Comparison of ENCODE assay signal across 28 mouse cellular contexts in the genomic region with DNA sequence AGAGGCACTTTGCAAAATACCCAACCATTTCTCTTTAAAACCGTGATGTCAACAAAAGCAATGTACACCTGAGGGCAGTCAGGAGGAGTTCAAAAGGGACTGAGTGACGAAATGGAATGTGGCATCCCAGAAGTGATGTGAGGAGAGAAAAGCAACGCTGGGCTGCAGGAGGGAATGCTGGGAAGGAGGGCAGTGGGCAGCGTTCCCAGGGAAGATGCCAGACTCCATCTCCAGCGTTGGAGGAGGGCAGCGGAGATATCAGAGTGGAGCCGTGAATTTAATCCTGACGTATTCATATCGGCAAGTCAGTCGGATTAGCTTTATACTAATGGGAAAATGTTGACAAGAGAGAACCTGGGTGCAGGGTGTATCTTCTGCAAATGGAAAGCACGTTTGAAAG.
DNase-seq lines count a peak whose midpoint lies in the region; ATAC-seq lines count a peak whose summit lies in the region.
"Had no signal": no experiment of that assay in that cellular context is flagged by ENCODE, and none has a peak within 500 bp of the region (broad histone marks: within the 10 kb centered on the region; RNA-seq: fewer than 3 reads in every experiment).

No protein-coding gene starts in this region.

- no peak overlapping the region for H3K4me2 ChIP-seq in midbrain, embryonic 14.5 days (ENCODE audit: low read length)
- H3K4me2 ChIP-seq: embryonic facial prominence, embryonic 12.5 days; embryonic facial prominence, embryonic 15.5 days; heart, embryonic 11.5 days; hindbrain, embryonic 13.5 days; intestine, embryonic 15.5 days had no signal

- WGBS in midbrain, embryonic 14.5 days = 81% methylated on average over 11 of the region's 11 CpGs

- peak; percentile 5 for DNase-seq in cerebellum, adult 11-12 months
- peak; percentile 12 to 20 for DNase-seq in cerebellum, adult 18-20 months
- peak; percentile 4 for DNase-seq in cerebellum, adult 9-10 months
- DNase-seq in cerebellum, postnatal 14 days = peak; percentile 70 to 78
- no peak for DNase-seq in adrenal gland, adult (ENCODE audit: inconsistent age in 2 of 2, low spot score in 1 of 2)
- DNase-seq in midbrain, embryonic 14.5 days = no peak
- DNase-seq in kidney, postnatal 14 days = no peak
- DNase-seq: adrenal gland, adult 2 months; adrenal gland, postnatal 14 days; B cell, adult 2 months; forebrain, postnatal 0 days; gastrocnemius, adult 2 months; gastrocnemius, postnatal 25 days; heart, postnatal 36 days; kidney, adult 11 months; kidney, adult 8-10 months had no signal

- H3K27ac ChIP-seq in midbrain, embryonic 14.5 days (replicated peaks; ENCODE audit: low read depth, low read length) = no peak overlapping the region
- H3K27ac ChIP-seq: embryonic facial prominence, embryonic 12.5 days; embryonic facial prominence, embryonic 15.5 days; gastrocnemius, adult 2 months; hindbrain, embryonic 10.5 days; hindbrain, embryonic 13.5 days; intestine, embryonic 15.5 days had no signal

- no peaks in the 10 kb centered on the region for H3K27me3 ChIP-seq in midbrain, embryonic 14.5 days (ENCODE audit: control insufficient read depth, insufficient read depth, low read length)
- H3K27me3 ChIP-seq: CH12.LX; embryonic facial prominence, embryonic 12.5 days; embryonic facial prominence, embryonic 15.5 days; hindbrain, embryonic 13.5 days; intestine, embryonic 15.5 days; Patski had no signal

- no peak overlapping the region for H3K4me3 ChIP-seq in midbrain, embryonic 14.5 days (replicated peaks; ENCODE audit: low read depth, low read length)
- H3K4me3 ChIP-seq: embryonic facial prominence, embryonic 12.5 days; embryonic facial prominence, embryonic 15.5 days; gastrocnemius, adult 2 months; hindbrain, embryonic 10.5 days; hindbrain, embryonic 13.5 days; intestine, embryonic 15.5 days had no signal

- H3K36me3 ChIP-seq in midbrain, embryonic 14.5 days (ENCODE audit: control insufficient read depth, insufficient read depth, low read length) = no peaks in the 10 kb centered on the region
- H3K36me3 ChIP-seq: embryonic facial prominence, embryonic 12.5 days; embryonic facial prominence, embryonic 15.5 days; G1E; hindbrain, embryonic 10.5 days; hindbrain, embryonic 13.5 days; intestine, embryonic 15.5 days had no signal

- H3K9ac ChIP-seq in midbrain, embryonic 14.5 days (replicated peaks; ENCODE audit: low read length) = no peak overlapping the region
- H3K9ac ChIP-seq: embryonic facial prominence, embryonic 12.5 days; embryonic facial prominence, embryonic 15.5 days; forebrain, postnatal 0 days; hindbrain, embryonic 13.5 days; intestine, embryonic 15.5 days had no signal

- ATAC-seq in cerebellum, adult (ENCODE audit: insufficient number of reproducible peaks, low FRiP score, low TSS enrichment) = no peak
- ATAC-seq in midbrain, embryonic 14.5 days (ENCODE audit: low FRiP score, low TSS enrichment) = no peak
- ATAC-seq: forebrain, embryonic 14.5 days; forebrain, postnatal 0 days; hindbrain, embryonic 16.5 days; intestine, embryonic 15.5 days; Patski had no signal

- no peaks in the 10 kb centered on the region for H3K4me1 ChIP-seq in midbrain, embryonic 14.5 days (ENCODE audit: control insufficient read depth, insufficient read depth, low read length)
- H3K4me1 ChIP-seq: embryonic facial prominence, embryonic 12.5 days; embryonic facial prominence, embryonic 15.5 days; hindbrain, embryonic 10.5 days; hindbrain, embryonic 13.5 days; intestine, embryonic 15.5 days had no signal

- H3K9me3 ChIP-seq in midbrain, embryonic 14.5 days (ENCODE audit: control insufficient read depth, low read length) = no peaks in the 10 kb centered on the region
- H3K9me3 ChIP-seq: embryonic facial prominence, embryonic 12.5 days; embryonic facial prominence, embryonic 15.5 days; G1E; hindbrain, embryonic 10.5 days; hindbrain, embryonic 13.5 days; intestine, embryonic 15.5 days had no signal

Comparison
In these comparisons a context has a peak if more than half of its experiments do, and no peak if none do; other contexts are left out.
1. DNase-seq: peak in cerebellum, adult 11-12 months (single experiment), cerebellum, adult 18-20 months (2 of 2), cerebellum, adult 9-10 months (single experiment) and cerebellum, postnatal 14 days (2 of 2); none in adrenal gland, adult (0 of 2), midbrain, embryonic 14.5 days (single experiment) and kidney, postnatal 14 days (single experiment).